Mouse (Mus musculus) retina, postnatal 7 days (tissue): ENCODE results near the gene Sfmbt2.

Experiments
- DNase-seq: peaks from one replicate; pipeline ENCODE4 v3.0.0-alpha.2; 2012; ENCODE audit warnings: low read depth, low spot score

Gene Sfmbt2

GRCm38 (mm10) chr2:10558816-10559215 lies 188.5 kb downstream of the Sfmbt2 start:
- DNase-seq = no peak

- DNase-seq = no peak
These were observed 195.2 kb downstream of the Sfmbt2 start for GRCm38 (mm10) chr2:10565491-10565890.

GRCm38 (mm10) chr2:10569392-10569791 lies 199.1 kb downstream of the Sfmbt2 start:
- no peak for DNase-seq

- no peak for DNase-seq
These were observed 202.0 kb downstream of the Sfmbt2 start for GRCm38 (mm10) chr2:10572311-10572710.

- DNase-seq = no peak
These were observed 205.8 kb downstream of the Sfmbt2 start for GRCm38 (mm10) chr2:10575962-10576740.

- no peak for DNase-seq
These were observed 212.4 kb downstream of the Sfmbt2 start for GRCm38 (mm10) chr2:10582673-10583072.

- DNase-seq = no peak
These were observed 212.8 kb downstream of the Sfmbt2 start for GRCm38 (mm10) chr2:10583103-10583502.

- no peak for DNase-seq
These were observed 221.0 kb downstream of the Sfmbt2 start for GRCm38 (mm10) chr2:10591310-10591709.

- DNase-seq = no peak
These were observed 245.2 kb downstream of the Sfmbt2 start for GRCm38 (mm10) chr2:10615500-10615899.
